ENCODE assay signal across 19 mouse cellular contexts in genomic region chr7:91544600-91544999, GRCm38 (mm10).
A peak's percentile ranks its signal among the peaks of the same experiment; 100 is the strongest.
DNase-seq lines count a peak whose midpoint lies in the region; ATAC-seq and TF ChIP-seq lines count a peak whose summit lies in the region.
"Had no signal": no experiment of that assay in that cellular context is flagged by ENCODE, and none has a peak within 500 bp of the region (broad histone marks: within the 10 kb centered on the region; RNA-seq: fewer than 3 reads in every experiment).

No protein-coding gene starts in this region.

- no peaks in the 10 kb centered on the region for H3K9me3 ChIP-seq in kidney, embryonic 14.5 days (ENCODE audit: control insufficient read depth, low read length)
- no peaks in the 10 kb centered on the region for H3K9me3 ChIP-seq in liver, embryonic 12.5 days (replicated peaks)
- H3K9me3 ChIP-seq: embryonic facial prominence, embryonic 10.5 days; heart, embryonic 13.5 days; limb, embryonic 13.5 days had no signal

- TF ChIP-seq POLR2A in kidney, adult 2 months (IDR thresholded peaks at IDR 0.05; ENCODE audit: low read depth, low read length) = no peak

- no peaks in the 10 kb centered on the region for H3K27me3 ChIP-seq in kidney, adult 2 months (replicated peaks; ENCODE audit: control insufficient read depth, insufficient read depth, low read length)
- H3K27me3 ChIP-seq in kidney, embryonic 14.5 days (ENCODE audit: control insufficient read depth, insufficient read depth, low read length) = no peaks in the 10 kb centered on the region
- H3K27me3 ChIP-seq in liver, embryonic 12.5 days (replicated peaks) = peaks cover 17% of the 10 kb centered on the region

- TF ChIP-seq CTCF in kidney, adult 2 months (conservative IDR thresholded peaks at IDR 0.05; ENCODE audit: insufficient read depth, insufficient read length, low read depth, low read length) = no peak

- no peak for ATAC-seq in kidney, embryonic 14.5 days (ENCODE audit: low FRiP score, low TSS enrichment)
- ATAC-seq in liver, embryonic 12.5 days = peak; percentile 54; the same call in 1 of the 2 replicates
- ATAC-seq: forebrain, embryonic 14.5 days; intestine, postnatal 0 days had no signal

- H3K27ac ChIP-seq in kidney, adult 2 months (ENCODE audit: insufficient read depth, low read depth, low read length) = no peak overlapping the region
- no peak overlapping the region for H3K27ac ChIP-seq in kidney, embryonic 14.5 days (ENCODE audit: low read depth, low read length)
- no peak overlapping the region for H3K27ac ChIP-seq in liver, embryonic 12.5 days
- H3K27ac ChIP-seq: embryonic facial prominence, embryonic 10.5 days; heart, embryonic 13.5 days; limb, embryonic 13.5 days had no signal

- DNase-seq in kidney, adult 2 months = peak; percentile 31
- no peak for DNase-seq in liver
- DNase-seq in brain, adult 2 months (ENCODE audit: low read depth, low spot score) = peak; percentile 18
- peak; percentile 5 to 13 for DNase-seq in kidney, postnatal 36 days
- DNase-seq in right cerebral cortex, postnatal 36 days (ENCODE audit: low spot score in 2 of 2) = no peak
- DNase-seq: adrenal gland, postnatal 14 days; cerebellum, adult 18-20 months; cerebellum, postnatal 36 days; heart, postnatal 36 days; lung, adult 18-20 months; lung, postnatal 36 days; thymus, postnatal 4 days had no signal

- no peaks in the 10 kb centered on the region for H3K36me3 ChIP-seq in kidney, adult 2 months (ENCODE audit: control insufficient read depth, insufficient read depth, low read length)
- no peaks in the 10 kb centered on the region for H3K36me3 ChIP-seq in kidney, embryonic 14.5 days (ENCODE audit: control insufficient read depth, insufficient read depth, low read length)
- no peaks in the 10 kb centered on the region for H3K36me3 ChIP-seq in liver, embryonic 12.5 days
- H3K36me3 ChIP-seq: embryonic facial prominence, embryonic 10.5 days; heart, embryonic 13.5 days; limb, embryonic 13.5 days had no signal

- H3K4me3 ChIP-seq in kidney, adult 2 months (ENCODE audit: insufficient read depth, low read depth, low read length) = no peak overlapping the region
- no peak overlapping the region for H3K4me3 ChIP-seq in kidney, embryonic 14.5 days (ENCODE audit: low read length)
- H3K4me3 ChIP-seq in liver, embryonic 12.5 days = no peak overlapping the region
- H3K4me3 ChIP-seq: embryonic facial prominence, embryonic 10.5 days; heart, embryonic 13.5 days; limb, embryonic 13.5 days had no signal

- 52% methylated on average over 3 of the region's 3 CpGs for WGBS in kidney, adult 2 months
- 62% methylated on average over 3 of the region's 3 CpGs for WGBS in kidney, embryonic 14.5 days
- 6% methylated on average over 3 of the region's 3 CpGs for WGBS in liver, embryonic 12.5 days (ENCODE audit: insufficient replicate concordance)

- H3K9ac ChIP-seq in kidney, embryonic 14.5 days (ENCODE audit: low read depth, low read length) = no peak overlapping the region
- H3K9ac ChIP-seq in liver, embryonic 12.5 days = no peak overlapping the region
- H3K9ac ChIP-seq: heart, embryonic 13.5 days; limb, embryonic 13.5 days had no signal

- H3K4me1 ChIP-seq in kidney, adult 2 months (ENCODE audit: control insufficient read depth, insufficient read depth, low read length) = no peaks in the 10 kb centered on the region
- H3K4me1 ChIP-seq in kidney, embryonic 14.5 days (ENCODE audit: control insufficient read depth, insufficient read depth, low read length) = no peaks in the 10 kb centered on the region
- 0 out of 2 replicates have a peak, but pooled peaks cover 3% of the 10 kb centered on the region for H3K4me1 ChIP-seq in liver, embryonic 12.5 days

- H3K4me2 ChIP-seq in kidney, embryonic 14.5 days (replicated peaks; ENCODE audit: low read depth, low read length) = no peak overlapping the region
- no peak overlapping the region for H3K4me2 ChIP-seq in liver, embryonic 12.5 days
- H3K4me2 ChIP-seq: heart, embryonic 13.5 days; limb, embryonic 13.5 days had no signal

Comparison
In these comparisons a context has a peak if more than half of its experiments do, and no peak if none do; other contexts are left out.
1. DNase-seq: peak in kidney, adult 2 months (single experiment), brain, adult 2 months (single experiment) and kidney, postnatal 36 days (2 of 2); none in liver (single experiment) and right cerebral cortex, postnatal 36 days (0 of 2).